Mouse (Mus musculus) hindbrain, postnatal 0 days (tissue): ENCODE data around the gene Tnni2. TPM values are rescaled to one million over a fixed set of nuclear protein-coding genes. Genes with fewer than 3 reads are reported as not detected.

Source experiments
- ATAC-seq: fragments of 200-750 bp; cut with Nextera tagmentation; 2 replicates; pipeline ENCODE4 v1.8.0; 2017; ENCODE audit warnings: mild to moderate bottlenecking, moderate TSS enrichment, moderate library complexity
- DNase-seq: peaks from one replicate; pipeline ENCODE4 v3.0.0-alpha.2; 2015; ENCODE audit warnings: low spot score
- H3K27ac ChIP-seq: fragments of 300-500 bp; sonication (generic); 2 replicates; pipeline ENCODE4 v1.5.1; 2014; ENCODE audit warnings: mild to moderate bottlenecking
- H3K27me3 ChIP-seq: fragments of 300-500 bp; sonication (generic); 2 replicates; pipeline ENCODE4 v1.6.1; 2014; ENCODE audit warnings: low read length, mixed read lengths; ENCODE audit not compliant: insufficient read depth
- H3K36me3 ChIP-seq: fragments of 300-500 bp; sonication (generic); 2 replicates; pipeline ENCODE4 v1.6.1; 2014; ENCODE audit warnings: low read length, mixed read lengths; ENCODE audit not compliant: insufficient read depth
- H3K4me1 ChIP-seq: fragments of 300-500 bp; sonication (generic); 2 replicates; pipeline ENCODE4 v1.6.1; 2014; ENCODE audit warnings: antibody characterized with exemption, low read length, mixed read lengths; ENCODE audit not compliant: insufficient read depth
- H3K4me2 ChIP-seq: fragments of 300-500 bp; sonication (generic); 2 replicates; pipeline ENCODE4 v1.6.1; 2014; ENCODE audit warnings: low read depth, mild to moderate bottlenecking, low read length, moderate library complexity, mixed read lengths
- H3K4me3 ChIP-seq: fragments of 300-500 bp; sonication (generic); 2 replicates; pipeline ENCODE4 v1.5.1; 2014; ENCODE audit warnings: low read length
- H3K9ac ChIP-seq: fragments of 300-500 bp; sonication (generic); replicated peaks from 2 replicates; pipeline ENCODE4 v1.6.1; 2014; ENCODE audit warnings: mild to moderate bottlenecking, low read length, moderate library complexity, mixed read lengths
- H3K9me3 ChIP-seq: fragments of 300-500 bp; sonication (generic); 2 replicates; pipeline ENCODE4 v1.6.1; 2016; ENCODE audit warnings: low read length, mixed read lengths
- CTCF ChIP-seq: IDR thresholded peaks from 2 replicates; pipeline ENCODE4 v1.5.1; 2016; ENCODE audit warnings: antibody characterized with exemption, control low read depth, low read depth
- WGBS: fragments of 180-500 bp; shearing (Covaris S2); extraction: QIAGEN DNeasy Blood & Tissue Kit; methylation state at CpG from one replicate; pipeline ENCODE4 v1.1.7; 2014; 5-methylcytosine and 5-hydroxymethylcytosine counted together
- polyA plus RNA-seq: library from polyadenylated mRNA; unstranded; fragments of >200 nt; fragmentation: Nextera tagmentation; extraction: Ambion mirVana; gene quantifications from 2 replicates; pipeline ENCODE4 v1.2.1, GENCODE M21; 2015
- total RNA-seq: library from RNA; depleted of rRNA; stranded (reverse); fragments of >200 nt; gene quantifications from 2 replicates; pipeline ENCODE4 v1.2.3, GENCODE M21; 2014

The Tnni2 gene
- total and polyA plus RNA-seq, 2 experiments from 2014 or later, result 0.63 to 1.3 TPM

DNA sequence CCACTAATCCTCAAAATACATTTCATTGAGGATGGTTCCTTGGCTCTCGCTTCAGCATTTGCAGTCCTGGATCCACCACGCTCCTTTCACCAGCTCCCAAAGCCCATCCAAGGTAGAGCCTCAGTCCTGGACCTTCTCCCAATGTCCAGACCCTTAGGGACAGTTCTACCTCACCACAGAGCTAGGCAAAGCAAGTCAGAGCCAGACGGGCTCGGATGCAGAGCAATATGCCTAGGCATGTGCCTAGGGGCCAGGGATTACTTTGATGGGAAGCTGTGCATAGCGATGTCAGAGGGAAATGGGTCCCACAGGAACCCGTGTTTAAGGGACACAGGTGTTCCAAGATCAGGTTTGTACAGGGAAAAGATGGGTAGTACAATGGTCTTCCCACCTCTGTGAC is 3.7 kb downstream of the Tnni2 start:
- Histone ChIP-seq H3K4me1 (no peaks in the 10 kb centered on the region), H3K36me3 (no peaks in the 10 kb centered on the region), H3K27me3 (no peaks in the 10 kb centered on the region), H3K4me2 (no peak overlapping the region), H3K27ac (no peak overlapping the region), H3K9me3 (no peaks in the 10 kb centered on the region), H3K9ac (no peak overlapping the region), H3K4me3 (no peak overlapping the region)
- DNase-seq (no peak), ATAC-seq (no peak)
- TF ChIP-seq CTCF, result no peak
- WGBS, result 87% methylated on average over 6 of the region's 6 CpGs

GRCm38 (mm10) chr7:142446264-142446663 is 4.7 kb downstream of the Tnni2 start:
- 95% methylated on average over 4 of the region's 4 CpGs for WGBS
- Histone ChIP-seq H3K9me3 (no peaks in the 10 kb centered on the region), H3K9ac (no peak overlapping the region), H3K4me1 (no peaks in the 10 kb centered on the region), H3K27ac (no peak overlapping the region), H3K36me3 (no peaks in the 10 kb centered on the region), H3K4me3 (no peak overlapping the region), H3K4me2 (no peak overlapping the region), H3K27me3 (no peaks in the 10 kb centered on the region)
- TF ChIP-seq CTCF, result no peak
- no peak for ATAC-seq
- no peak for DNase-seq

DNA sequence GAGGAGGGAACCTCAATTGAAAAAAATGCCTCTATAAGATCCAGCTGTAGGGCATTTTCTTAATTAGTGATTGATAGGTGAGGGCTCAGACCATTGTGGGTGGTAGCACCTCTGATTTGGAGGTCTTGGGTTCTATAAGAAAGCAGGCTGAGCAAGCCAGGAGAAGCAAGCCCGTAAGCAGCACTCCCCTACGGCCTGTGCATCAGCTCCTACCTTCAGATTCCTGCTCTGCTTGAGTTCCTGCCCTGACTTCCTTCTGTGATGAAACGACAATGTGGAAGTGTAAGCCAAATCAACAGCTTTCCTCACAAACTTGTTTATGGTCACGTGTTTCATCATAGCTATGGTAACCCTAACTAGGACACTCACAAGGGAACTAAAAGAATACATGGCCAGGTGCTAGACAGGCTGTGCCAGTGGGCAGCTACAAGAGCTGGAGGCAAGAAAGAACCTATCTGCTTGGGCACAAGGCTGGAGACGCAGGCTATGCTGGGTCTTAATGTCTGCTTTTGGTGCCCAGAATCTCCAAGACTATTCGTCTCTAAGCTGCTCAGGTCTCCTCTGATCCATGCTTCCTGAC is 7.5 kb downstream of the Tnni2 start:
- no peak for ATAC-seq
- H3K9me3 ChIP-seq, result no peaks in the 10 kb centered on the region
- H3K27me3 ChIP-seq, result no peaks in the 10 kb centered on the region
- H3K27ac ChIP-seq, result no peak overlapping the region
- H3K4me1 ChIP-seq, result no peaks in the 10 kb centered on the region
- no peak for DNase-seq
- WGBS, result 79% methylated on average over 6 of the region's 6 CpGs
- no peak overlapping the region for H3K9ac ChIP-seq
- no peak overlapping the region for H3K4me2 ChIP-seq
- no peaks in the 10 kb centered on the region for H3K36me3 ChIP-seq
- no peak overlapping the region for H3K4me3 ChIP-seq
- no peak for TF ChIP-seq CTCF

GRCm38 (mm10) chr7:142454706-142455105 is 13.1 kb downstream of the Tnni2 start:
- no peak for TF ChIP-seq CTCF
- Histone ChIP-seq H3K4me2 (no peak overlapping the region), H3K9me3 (no peaks in the 10 kb centered on the region), H3K4me3 (no peak overlapping the region), H3K36me3 (no peaks in the 10 kb centered on the region), H3K9ac (no peak overlapping the region), H3K4me1 (peaks cover 13% of the 10 kb centered on the region; the same call in 1 of the 2 replicates), H3K27ac (peak overlapping the region; percentile 48; the same call in 1 of the 2 replicates), H3K27me3 (no peaks in the 10 kb centered on the region)
- 48% methylated on average over 1 of the region's 1 CpGs for WGBS
- DNase-seq (no peak), ATAC-seq (no peak)

DNA sequence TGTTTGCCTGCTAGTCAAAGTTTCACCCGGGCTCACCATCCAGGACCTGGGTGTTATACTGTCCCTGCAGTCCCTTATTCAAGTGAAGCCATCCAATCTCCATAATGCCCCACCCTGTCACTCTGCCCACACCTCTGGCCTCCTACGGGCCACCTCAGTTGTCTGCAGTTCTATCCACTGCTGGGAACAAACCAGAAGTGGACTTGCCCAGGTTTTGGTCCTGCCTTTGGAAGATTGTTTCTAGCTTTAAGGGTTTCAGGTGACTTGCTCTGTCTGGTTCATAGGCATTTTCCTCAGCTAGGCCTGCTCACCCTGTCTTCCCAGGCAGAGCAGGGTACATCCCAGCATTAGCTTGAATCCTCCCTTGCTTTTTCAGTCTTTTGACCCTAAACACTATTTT is 13.6 kb downstream of the Tnni2 start:
- Histone ChIP-seq H3K27me3 (no peaks in the 10 kb centered on the region), H3K9me3 (no peaks in the 10 kb centered on the region), H3K9ac (no peak overlapping the region), H3K36me3 (no peaks in the 10 kb centered on the region), H3K4me3 (no peak overlapping the region), H3K4me2 (no peak overlapping the region), H3K27ac (peak overlapping the region; percentile 48; the same call in 1 of the 2 replicates), H3K4me1 (peaks cover 13% of the 10 kb centered on the region; the same call in 1 of the 2 replicates)
- ATAC-seq (no peak), DNase-seq (no peak)
- TF ChIP-seq CTCF, result no peak
- 48% methylated on average over 2 of the region's 2 CpGs for WGBS

GRCm38 (mm10) chr7:142456806-142457205 is 15.2 kb downstream of the Tnni2 start:
- Histone ChIP-seq H3K27me3 (no peaks in the 10 kb centered on the region), H3K4me1 (peaks cover 13% of the 10 kb centered on the region; the same call in 1 of the 2 replicates), H3K4me3 (no peak overlapping the region), H3K36me3 (no peaks in the 10 kb centered on the region), H3K27ac (peak overlapping the region; percentile 76), H3K9ac (no peak overlapping the region), H3K4me2 (no peak overlapping the region), H3K9me3 (no peaks in the 10 kb centered on the region)
- 62% methylated on average over 3 of the region's 3 CpGs for WGBS
- no peak for TF ChIP-seq CTCF
- ATAC-seq (0 out of 2 replicates have a peak, but pooled peaks have one; percentile 24), DNase-seq (no peak)

GRCm38 (mm10) chr7:142457227-142457811 is 15.7 kb downstream of the Tnni2 start:
- no peaks in the 10 kb centered on the region for H3K9me3 ChIP-seq
- peak; percentile 54 for TF ChIP-seq CTCF
- H3K27me3 ChIP-seq, result no peaks in the 10 kb centered on the region
- no peak overlapping the region for H3K4me3 ChIP-seq
- peak overlapping the region; percentile 76 for H3K27ac ChIP-seq
- WGBS, result 17% methylated on average over 3 of the region's 3 CpGs
- H3K9ac ChIP-seq, result no peak overlapping the region
- H3K4me2 ChIP-seq, result no peak overlapping the region
- peak; percentile 88 for ATAC-seq
- peaks cover 13% of the 10 kb centered on the region; the same call in 1 of the 2 replicates for H3K4me1 ChIP-seq
- no peaks in the 10 kb centered on the region for H3K36me3 ChIP-seq
- DNase-seq, result peak; percentile 82
